Mouse (Mus musculus) liver, adult 2 months (tissue): ENCODE data around the gene Cnbd2.

Experiments
- CTCF ChIP-seq: fragments of 200-500 bp; IDR thresholded peaks from 2 replicates; pipeline ENCODE4 v1.5.1; 2011; ENCODE audit warnings: low read depth, low read length, control low read depth
- POLR2A ChIP-seq: fragments of 200-500 bp; IDR thresholded peaks from 2 replicates; pipeline ENCODE4 v1.6.1; 2011; ENCODE audit warnings: low read length, control low read depth; ENCODE audit not compliant: insufficient read depth; ENCODE audit errors: extremely low read depth

DNA sequence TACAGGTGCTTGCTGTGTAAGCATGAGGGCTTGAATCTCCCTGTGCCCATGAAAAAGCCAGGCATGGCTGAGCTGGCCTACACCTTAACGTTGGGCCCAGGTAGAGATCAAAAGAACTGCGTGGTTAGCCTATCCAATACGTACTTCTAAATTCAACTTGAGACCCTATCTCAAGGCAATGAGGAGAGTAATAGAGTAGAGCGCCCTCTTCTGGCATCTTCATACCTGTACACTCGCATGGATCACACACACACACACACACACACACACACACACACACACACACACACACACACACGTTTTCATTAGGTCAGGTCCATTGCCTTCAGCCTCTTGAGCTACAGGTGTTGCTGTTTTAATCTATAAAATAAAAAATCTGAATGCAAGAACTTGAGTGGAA, 2.7 kb downstream of the Cnbd2 start:
- TF ChIP-seq CTCF, result no peak
- TF ChIP-seq POLR2A, result no peak
